Mouse (Mus musculus) neural tube, embryonic 11.5 days (tissue): ENCODE measurements around the gene Arhgef3. TPM values are rescaled to one million over a fixed set of nuclear protein-coding genes. Genes with fewer than 3 reads are reported as not detected.

Source experiments
- ATAC-seq: fragments of 200-750 bp; cut with Nextera tagmentation; 2 replicates; pipeline ENCODE4 v1.8.0; 2017; ENCODE audit warnings: moderate number of reproducible peaks, mild to moderate bottlenecking, moderate TSS enrichment, moderate library complexity; ENCODE audit not compliant: insufficient read depth, low FRiP score, low TSS enrichment
- DNase-seq: peaks from one replicate; pipeline ENCODE4 v3.0.0-alpha.2; 2015; ENCODE audit warnings: low spot score
- H3K27ac ChIP-seq: fragments of 300-500 bp; sonication (generic); 2 replicates; pipeline ENCODE4 v1.5.1; 2014; ENCODE audit warnings: low read depth, mild to moderate bottlenecking, low read length
- H3K27me3 ChIP-seq: fragments of 300-500 bp; sonication (generic); 2 replicates; pipeline ENCODE4 v1.6.1; 2014; ENCODE audit warnings: mild to moderate bottlenecking, low read length, mixed read lengths; ENCODE audit not compliant: control insufficient read depth, insufficient read depth
- H3K36me3 ChIP-seq: fragments of 300-500 bp; sonication (generic); 2 replicates; pipeline ENCODE4 v1.6.1; 2014; ENCODE audit warnings: mild to moderate bottlenecking, low read length, moderate library complexity, mixed read lengths; ENCODE audit not compliant: control insufficient read depth, insufficient read depth
- H3K4me1 ChIP-seq: fragments of 300-500 bp; sonication (generic); 2 replicates; pipeline ENCODE4 v1.6.1; 2014; ENCODE audit warnings: low read length, mixed read lengths; ENCODE audit not compliant: control insufficient read depth, insufficient read depth
- H3K4me2 ChIP-seq: fragments of 300-500 bp; sonication (generic); 2 replicates; pipeline ENCODE4 v1.6.1; 2014; ENCODE audit warnings: low read depth, mild to moderate bottlenecking, moderate library complexity
- H3K4me3 ChIP-seq: fragments of 300-500 bp; sonication (generic); 2 replicates; pipeline ENCODE4 v1.5.1; 2014; ENCODE audit warnings: low read depth, low read length
- H3K9ac ChIP-seq: fragments of 300-500 bp; sonication (generic); 2 replicates; pipeline ENCODE4 v1.6.1; 2014; ENCODE audit warnings: mild to moderate bottlenecking, low read length
- H3K9me3 ChIP-seq: fragments of 300-500 bp; sonication (generic); 2 replicates; pipeline ENCODE4 v1.6.1; 2016; ENCODE audit warnings: low read length; ENCODE audit not compliant: control insufficient read depth
- WGBS: fragments of 180-500 bp; shearing (Covaris S2); extraction: QIAGEN DNeasy Blood & Tissue Kit; methylation state at CpG from one replicate; pipeline ENCODE4 v1.1.7; 2014; 5-methylcytosine and 5-hydroxymethylcytosine counted together
- polyA plus RNA-seq: library from polyadenylated mRNA; unstranded; fragments of >200 nt; fragmentation: Nextera tagmentation; extraction: Ambion mirVana; gene quantifications from 2 replicates; pipeline ENCODE4 v1.2.1, GENCODE M21; 2014

Arhgef3 gene
- polyA plus RNA-seq, 1 experiment from 2014 or later: 5.1 TPM

- 87% methylated on average over 7 of the region's 7 CpGs for WGBS
- Histone ChIP-seq H3K4me2 (no peak overlapping the region), H3K27ac (no peak overlapping the region), H3K9me3 (no peaks in the 10 kb centered on the region), H3K9ac (no peak overlapping the region), H3K36me3 (no peaks in the 10 kb centered on the region), H3K4me3 (no peak overlapping the region), H3K27me3 (no peaks in the 10 kb centered on the region), H3K4me1 (no peaks in the 10 kb centered on the region)
- ATAC-seq (no peak), DNase-seq (no peak)
Measured at GRCm38 (mm10) chr14:27147726-27148125, 33.0 kb downstream of the Arhgef3 start.

- Histone ChIP-seq H3K9me3 (no peaks in the 10 kb centered on the region), H3K9ac (no peak overlapping the region), H3K4me1 (no peaks in the 10 kb centered on the region), H3K4me2 (no peak overlapping the region), H3K27ac (no peak overlapping the region), H3K4me3 (no peak overlapping the region), H3K27me3 (no peaks in the 10 kb centered on the region), H3K36me3 (no peaks in the 10 kb centered on the region)
- ATAC-seq: no peak
- 99% methylated on average over 5 of the region's 5 CpGs for WGBS
- no peak for DNase-seq
Measured at GRCm38 (mm10) chr14:27149401-27149800, 34.7 kb downstream of the Arhgef3 start.

GRCm38 (mm10) chr14:27150011-27150640 is 35.4 kb downstream of the Arhgef3 start:
- Histone ChIP-seq H3K36me3 (no peaks in the 10 kb centered on the region), H3K27me3 (no peaks in the 10 kb centered on the region), H3K4me1 (no peaks in the 10 kb centered on the region), H3K9ac (no peak overlapping the region), H3K9me3 (no peaks in the 10 kb centered on the region), H3K4me2 (no peak overlapping the region), H3K27ac (no peak overlapping the region), H3K4me3 (no peak overlapping the region)
- no peak for ATAC-seq
- WGBS: 59% methylated on average over 6 of the region's 6 CpGs
- DNase-seq: no peak

GRCm38 (mm10) chr14:27151432-27151831 is 36.7 kb downstream of the Arhgef3 start:
- WGBS: 48% methylated on average over 8 of the region's 8 CpGs
- Histone ChIP-seq H3K4me2 (no peak overlapping the region), H3K36me3 (no peaks in the 10 kb centered on the region), H3K4me1 (no peaks in the 10 kb centered on the region), H3K9ac (no peak overlapping the region), H3K9me3 (no peaks in the 10 kb centered on the region), H3K27ac (no peak overlapping the region), H3K27me3 (no peaks in the 10 kb centered on the region), H3K4me3 (no peak overlapping the region)
- no peak for DNase-seq
- ATAC-seq: no peak

- ATAC-seq: no peak
- DNase-seq: no peak
- no peaks in the 10 kb centered on the region for H3K27me3 ChIP-seq
- H3K9ac ChIP-seq: no peak overlapping the region
- H3K4me1 ChIP-seq: no peaks in the 10 kb centered on the region
- H3K27ac ChIP-seq: no peak overlapping the region
- no peaks in the 10 kb centered on the region for H3K36me3 ChIP-seq
- H3K4me2 ChIP-seq: no peak overlapping the region
- H3K4me3 ChIP-seq: no peak overlapping the region
- 81% methylated on average over 6 of the region's 6 CpGs for WGBS
- H3K9me3 ChIP-seq: no peaks in the 10 kb centered on the region
Measured at GRCm38 (mm10) chr14:27155088-27155487, 40.4 kb downstream of the Arhgef3 start.

- Histone ChIP-seq H3K4me2 (no peak overlapping the region), H3K4me3 (no peak overlapping the region), H3K4me1 (no peaks in the 10 kb centered on the region), H3K36me3 (no peaks in the 10 kb centered on the region), H3K27ac (no peak overlapping the region), H3K9ac (no peak overlapping the region), H3K27me3 (no peaks in the 10 kb centered on the region), H3K9me3 (no peaks in the 10 kb centered on the region)
- DNase-seq (no peak), ATAC-seq (no peak)
- 88% methylated on average over 6 of the region's 6 CpGs for WGBS
Measured at GRCm38 (mm10) chr14:27156032-27156431, 41.3 kb downstream of the Arhgef3 start.

- Histone ChIP-seq H3K4me1 (no peaks in the 10 kb centered on the region), H3K4me3 (no peak overlapping the region), H3K9ac (no peak overlapping the region), H3K36me3 (no peaks in the 10 kb centered on the region), H3K9me3 (no peaks in the 10 kb centered on the region), H3K4me2 (no peak overlapping the region), H3K27me3 (no peaks in the 10 kb centered on the region), H3K27ac (no peak overlapping the region)
- 82% methylated on average over 3 of the region's 3 CpGs for WGBS
- ATAC-seq: no peak
- no peak for DNase-seq
Measured at GRCm38 (mm10) chr14:27158133-27158532, 43.4 kb downstream of the Arhgef3 start.

- 71% methylated on average over 2 of the region's 2 CpGs for WGBS
- Histone ChIP-seq H3K9ac (no peak overlapping the region), H3K9me3 (no peaks in the 10 kb centered on the region), H3K27me3 (no peaks in the 10 kb centered on the region), H3K4me2 (no peak overlapping the region), H3K4me1 (no peaks in the 10 kb centered on the region), H3K4me3 (no peak overlapping the region), H3K36me3 (no peaks in the 10 kb centered on the region), H3K27ac (no peak overlapping the region)
- no peak for ATAC-seq
- DNase-seq: no peak
Measured at GRCm38 (mm10) chr14:27158782-27159181, 44.1 kb downstream of the Arhgef3 start.

- no peak for DNase-seq
Measured at GRCm38 (mm10) chr14:27160762-27161161, 46.1 kb downstream of the Arhgef3 start.

More at GRCm38 (mm10) chr14:27160762-27161161, 46.1 kb downstream of the Arhgef3 start:
- Histone ChIP-seq H3K4me3 (no peak overlapping the region), H3K9ac (no peak overlapping the region), H3K9me3 (no peaks in the 10 kb centered on the region), H3K27ac (no peak overlapping the region), H3K27me3 (no peaks in the 10 kb centered on the region), H3K4me2 (no peak overlapping the region), H3K36me3 (no peaks in the 10 kb centered on the region), H3K4me1 (no peaks in the 10 kb centered on the region)
- WGBS: 90% methylated on average over 7 of the region's 7 CpGs
- no peak for ATAC-seq
